Mouse (Mus musculus): ENCODE data around the gene Irx6.

DNA sequence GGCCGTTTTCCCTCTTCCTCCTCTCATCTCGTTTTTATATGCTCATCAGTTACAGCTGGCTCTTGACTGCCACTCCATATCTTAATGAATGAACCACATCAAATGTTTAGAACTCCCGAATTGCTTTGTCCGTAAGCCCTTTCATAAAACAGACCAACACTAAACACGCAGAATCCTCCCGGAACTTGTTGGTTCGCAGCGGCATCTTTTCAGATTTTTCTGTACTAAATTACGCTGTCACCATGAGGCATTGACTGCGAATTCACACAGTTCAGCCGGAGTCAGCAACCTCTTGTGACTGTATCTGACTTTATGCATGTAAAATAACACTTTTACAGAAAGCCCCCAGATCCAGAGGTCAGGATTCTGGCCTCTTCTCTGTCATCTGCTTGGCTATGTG is 3.9 kb upstream of the Irx6 start:
- TF ChIP-seq GATA1 (IDR thresholded peaks at IDR 0.05; ENCODE audit: borderline replicate concordance, low read length), result no peak
- TF ChIP-seq FLI1 (IDR thresholded peaks at IDR 0.05; ENCODE audit: low read length), result no peak
